Mouse (Mus musculus) C2C12 (cell line): ENCODE measurements around the gene Gm49387.

Source experiments
- CEBPB ChIP-seq: IDR thresholded peaks from one replicate; pipeline ENCODE4 v1.6.1; 2011; ENCODE audit warnings: low read depth, mild to moderate bottlenecking, control low read depth, moderate library complexity
- CTCF ChIP-seq: IDR thresholded peaks from one replicate; pipeline ENCODE4 v1.5.1; 2011; ENCODE audit not compliant: control insufficient read depth, insufficient read depth, insufficient read length
- MYOD1 ChIP-seq: IDR thresholded peaks from one replicate; pipeline ENCODE4 v1.6.1; 2011; ENCODE audit warnings: low read depth; ENCODE audit not compliant: control insufficient read depth, insufficient read length

- TF ChIP-seq CTCF (no peak), CEBPB (no peak), MYOD1 (no peak)
Observed at GRCm38 (mm10) chr14:31683610-31684009, 42.9 kb upstream of the Gm49387 start.
